Mouse (Mus musculus) midbrain, postnatal 0 days (tissue): Measurements from ENCODE around the gene Pxn. TPM values are rescaled to one million over a fixed set of nuclear protein-coding genes. Genes with fewer than 3 reads are reported as not detected.

Experiments used
- ATAC-seq: fragments of 200-750 bp; cut with Nextera tagmentation; 2 replicates; pipeline ENCODE4 v1.8.0; 2017; ENCODE audit warnings: moderate number of reproducible peaks, mild to moderate bottlenecking, moderate TSS enrichment, moderate library complexity; ENCODE audit not compliant: low FRiP score
- DNase-seq: peaks from one replicate; pipeline ENCODE4 v3.0.0-alpha.2; 2015; ENCODE audit warnings: low spot score
- H3K27ac ChIP-seq: fragments of 300-500 bp; sonication (generic); 2 replicates; pipeline ENCODE4 v1.5.1; 2014; ENCODE audit warnings: low read depth, mild to moderate bottlenecking, low read length, mixed read lengths
- H3K27me3 ChIP-seq: fragments of 300-500 bp; sonication (generic); 2 replicates; pipeline ENCODE4 v1.6.1; 2014; ENCODE audit warnings: low read length, control low read depth, mixed read lengths; ENCODE audit not compliant: insufficient read depth
- H3K36me3 ChIP-seq: fragments of 300-500 bp; sonication (generic); 2 replicates; pipeline ENCODE4 v1.6.1; 2014; ENCODE audit warnings: low read length, control low read depth, mixed read lengths; ENCODE audit not compliant: insufficient read depth
- H3K4me1 ChIP-seq: fragments of 300-500 bp; sonication (generic); 2 replicates; pipeline ENCODE4 v1.6.1; 2014; ENCODE audit warnings: mild to moderate bottlenecking, control low read depth, antibody characterized with exemption, low read length, mixed read lengths; ENCODE audit not compliant: insufficient read depth
- H3K4me2 ChIP-seq: fragments of 300-500 bp; sonication (generic); 2 replicates; pipeline ENCODE4 v1.6.1; 2014; ENCODE audit warnings: low read depth, mild to moderate bottlenecking, low read length, mixed read lengths; ENCODE audit not compliant: poor library complexity, severe bottlenecking
- H3K4me3 ChIP-seq: fragments of 300-500 bp; sonication (generic); 2 replicates; pipeline ENCODE4 v1.5.1; 2014; ENCODE audit warnings: low read depth, mild to moderate bottlenecking, low read length, moderate library complexity
- H3K9ac ChIP-seq: fragments of 300-500 bp; sonication (generic); replicated peaks from 2 replicates; pipeline ENCODE4 v1.6.1; 2014; ENCODE audit warnings: mild to moderate bottlenecking, low read length, moderate library complexity, mixed read lengths; ENCODE audit not compliant: poor library complexity, severe bottlenecking
- H3K9me3 ChIP-seq: fragments of 300-500 bp; sonication (generic); 2 replicates; pipeline ENCODE4 v1.6.1; 2016; ENCODE audit warnings: low read length, control low read depth
- CTCF ChIP-seq: IDR thresholded peaks from 2 replicates; pipeline ENCODE4 v1.5.1; 2016; ENCODE audit warnings: antibody characterized with exemption, mild to moderate bottlenecking
- WGBS: fragments of 180-500 bp; shearing (Covaris S2); extraction: QIAGEN DNeasy Blood & Tissue Kit; methylation state at CpG from one replicate; pipeline ENCODE4 v1.1.7; 2014; 5-methylcytosine and 5-hydroxymethylcytosine counted together
- polyA plus RNA-seq: library from polyadenylated mRNA; unstranded; fragments of >200 nt; fragmentation: Nextera tagmentation; extraction: Ambion mirVana; gene quantifications from 2 replicates; pipeline ENCODE4 v1.2.1, GENCODE M21; 2015
- total RNA-seq: library from RNA; depleted of rRNA; stranded (reverse); fragments of >200 nt; gene quantifications from 2 replicates; pipeline ENCODE4 v1.2.3, GENCODE M21; 2014

The Pxn gene
- total and polyA plus RNA-seq, 2 experiments from 2014 or later = 15.9 to 39.4 TPM

- H3K9me3 ChIP-seq = no peaks in the 10 kb centered on the region
- no peak overlapping the region for H3K9ac ChIP-seq
- H3K27ac ChIP-seq = no peak overlapping the region
- no peak for DNase-seq
- no peak for ATAC-seq
- no peaks in the 10 kb centered on the region for H3K27me3 ChIP-seq
- no peak overlapping the region for H3K4me2 ChIP-seq
- peaks cover 35% of the 10 kb centered on the region for H3K36me3 ChIP-seq
- WGBS = 87% methylated on average over 33 of the region's 33 CpGs
- no peaks in the 10 kb centered on the region for H3K4me1 ChIP-seq
- no peak overlapping the region for H3K4me3 ChIP-seq
- TF ChIP-seq CTCF = no peak
Observed at GRCm38 (mm10) chr5:115553801-115554420, 47.4 kb downstream of the Pxn start.

DNA sequence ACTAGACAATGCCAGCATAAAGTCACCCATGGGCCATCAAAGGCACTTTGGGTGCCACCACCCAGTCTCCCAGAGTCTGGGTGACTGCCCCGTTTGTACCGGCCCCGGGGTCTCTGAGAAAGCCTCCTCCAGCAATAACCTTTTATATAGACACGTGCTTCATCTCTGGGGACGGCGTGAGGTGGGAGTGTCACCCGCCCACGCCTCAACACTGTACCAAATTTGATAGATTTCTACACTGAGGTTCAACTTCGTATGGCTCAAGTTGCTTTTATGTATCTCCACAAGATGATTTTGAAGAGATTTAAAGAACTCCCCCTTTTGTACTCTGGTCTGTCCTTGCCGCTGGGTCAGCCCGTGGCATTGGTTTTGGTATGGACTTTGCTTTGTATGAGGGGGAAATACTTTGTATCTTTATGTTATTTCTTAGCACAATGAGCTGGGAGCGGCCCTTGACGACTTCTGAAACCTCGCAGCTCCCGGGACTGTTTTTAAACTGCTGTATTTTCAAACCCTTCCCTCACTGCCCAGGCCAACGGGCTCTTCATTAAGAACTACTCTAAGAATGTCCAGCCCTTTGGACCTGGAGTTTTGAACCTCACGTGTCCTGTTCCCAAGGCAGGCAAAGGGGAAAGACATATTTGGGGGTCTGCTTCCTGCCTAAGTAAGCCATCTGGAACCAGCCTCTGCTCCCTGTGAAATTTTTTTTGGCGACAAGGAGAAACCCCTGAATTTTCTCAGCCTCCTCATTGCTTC lies 48.2 kb downstream of the Pxn start:
- WGBS = 92% methylated on average over 18 of the region's 18 CpGs
- ATAC-seq = no peak
- H3K9ac ChIP-seq = no peak overlapping the region

GRCm38 (mm10) chr5:115556217-115556616 lies 49.7 kb downstream of the Pxn start:
- Histone ChIP-seq H3K4me3 (no peak overlapping the region), H3K27me3 (no peaks in the 10 kb centered on the region), H3K9ac (no peak overlapping the region), H3K36me3 (peaks cover 29% of the 10 kb centered on the region), H3K4me1 (peaks cover 4% of the 10 kb centered on the region; the same call in 1 of the 2 replicates), H3K27ac (no peak overlapping the region), H3K4me2 (no peak overlapping the region), H3K9me3 (no peaks in the 10 kb centered on the region)
- ATAC-seq (no peak), DNase-seq (peak; percentile 76)
- TF ChIP-seq CTCF = peak; percentile 98
- 12% methylated on average over 8 of the region's 8 CpGs for WGBS

More for the DNA sequence above, 48.2 kb downstream of the Pxn start:
- Histone ChIP-seq H3K4me2 (no peak overlapping the region), H3K9me3 (no peaks in the 10 kb centered on the region), H3K27ac (no peak overlapping the region), H3K27me3 (no peaks in the 10 kb centered on the region), H3K36me3 (peaks cover 33% of the 10 kb centered on the region), H3K4me3 (no peak overlapping the region), H3K4me1 (no peaks in the 10 kb centered on the region)
- no peak for DNase-seq
- no peak for TF ChIP-seq CTCF

DNA sequence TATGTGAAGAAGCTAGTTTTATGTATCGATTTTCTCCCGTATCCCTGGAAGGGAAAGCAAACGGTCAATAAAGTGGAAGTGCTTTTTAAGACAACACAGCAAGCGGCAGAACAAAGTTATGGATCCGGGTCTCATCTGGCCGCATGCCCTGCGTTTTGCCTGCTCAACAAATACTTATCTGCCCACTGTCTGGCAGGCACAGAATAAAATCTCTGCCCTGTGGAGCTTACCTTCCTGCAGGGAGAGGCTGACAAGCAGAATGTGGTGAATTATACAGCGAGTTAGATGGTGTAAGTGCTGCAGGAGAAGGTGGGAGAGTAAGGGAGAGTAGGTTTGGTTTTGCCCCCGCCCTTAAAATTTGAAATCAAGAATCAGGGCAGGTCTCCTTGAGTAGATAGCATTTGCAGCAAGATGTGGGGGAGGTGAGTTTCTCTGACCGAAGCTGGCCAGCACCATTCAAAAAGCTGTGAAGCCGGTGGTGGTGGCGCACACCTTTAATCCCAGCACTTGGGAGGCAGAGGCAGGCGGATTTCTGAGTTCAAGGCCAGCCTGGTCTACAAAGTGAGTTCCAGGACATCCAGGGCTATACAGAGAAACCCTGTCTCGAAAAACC lies 51.8 kb downstream of the Pxn start:
- no peak for ATAC-seq
- no peak for TF ChIP-seq CTCF
- Histone ChIP-seq H3K27me3 (no peaks in the 10 kb centered on the region), H3K36me3 (peaks cover 27% of the 10 kb centered on the region), H3K27ac (no peak overlapping the region), H3K9me3 (no peaks in the 10 kb centered on the region), H3K4me3 (no peak overlapping the region), H3K9ac (no peak overlapping the region), H3K4me2 (no peak overlapping the region), H3K4me1 (peaks cover 4% of the 10 kb centered on the region; the same call in 1 of the 2 replicates)
- no peak for DNase-seq
- WGBS = 87% methylated on average over 14 of the region's 14 CpGs

DNA sequence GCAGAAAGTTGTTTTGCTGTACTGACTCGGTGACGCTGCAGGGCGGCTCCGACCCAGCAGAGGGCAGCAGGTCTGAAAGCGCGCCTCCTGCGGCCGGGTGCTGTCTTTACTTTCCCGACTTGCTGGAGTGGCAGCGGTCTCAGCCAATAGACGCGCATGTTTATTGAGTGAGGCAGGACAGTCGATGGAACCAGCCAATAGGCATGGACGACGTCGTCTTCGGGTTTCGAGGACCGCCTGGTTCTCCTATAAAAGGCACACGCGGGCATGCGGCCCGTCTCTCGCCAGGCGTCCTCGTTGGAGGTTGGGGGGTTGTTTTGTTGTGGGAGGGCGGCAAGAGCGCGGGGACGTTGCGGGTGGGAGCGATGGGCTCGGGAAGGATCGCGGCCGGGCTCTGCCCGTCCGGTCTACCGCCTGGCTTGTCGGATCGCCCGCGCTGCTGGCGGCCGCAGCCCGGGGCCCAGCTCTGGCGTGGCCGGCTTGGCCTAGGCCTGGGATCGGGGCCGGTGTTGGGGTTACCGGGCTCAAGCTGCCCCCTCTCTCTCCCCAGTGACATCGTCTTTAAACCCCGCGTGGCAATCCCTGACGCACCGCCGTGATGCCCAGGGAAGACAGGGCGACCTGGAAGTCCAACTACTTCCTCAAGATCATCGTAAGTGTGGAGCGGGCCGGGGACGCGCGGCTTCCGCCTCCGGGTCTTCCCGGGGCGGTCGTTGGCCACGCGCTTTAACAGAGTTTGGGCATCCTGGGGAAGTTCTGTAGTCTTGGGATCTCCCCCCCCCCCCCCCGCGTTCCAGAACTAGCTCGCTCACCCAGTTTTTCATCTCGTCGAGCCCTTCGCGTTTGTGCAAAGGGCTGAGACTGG lies 53.0 kb downstream of the Pxn start, which contains the start of gene Rplp0:
TSS of gene Rplp0 (plus strand) at position 231 of the 865 bp plus-strand sequence.
- ATAC-seq = peak; percentile 98
- Histone ChIP-seq H3K27me3 (no peaks in the 10 kb centered on the region), H3K36me3 (peaks cover 17% of the 10 kb centered on the region), H3K4me2 (peak within 1 kb of the TSS; percentile 66), H3K9ac (peak within 1 kb of the TSS; percentile 88), H3K9me3 (no peaks in the 10 kb centered on the region), H3K4me3 (peak within 1 kb of the TSS; percentile 80), H3K27ac (peak within 1 kb of the TSS; percentile 87), H3K4me1 (peaks cover 4% of the 10 kb centered on the region; the same call in 1 of the 2 replicates)
- WGBS = under 1% methylated on average over 73 of the region's 78 CpGs
- peak; percentile 100 for TF ChIP-seq CTCF
- DNase-seq = peak; percentile 99
